Mouse (Mus musculus): ENCODE measurements around the gene Zfp706. TPM values are rescaled to one million over a fixed set of nuclear protein-coding genes. Genes with fewer than 3 reads are reported as not detected.

Zfp706 gene
- polyA plus RNA-seq, 1 experiment from 2014 or later, result 448 TPM

- H3K27me3 ChIP-seq, result peaks cover 5% of the 10 kb centered on the region; the same call in 1 of the 2 replicates
- H3K4me2 ChIP-seq (replicated peaks), result no peak overlapping the region
- peak; percentile 48; the same call in 1 of the 2 replicates for ATAC-seq (ENCODE audit: low FRiP score, low read depth)
- H3K27ac ChIP-seq, result no peak overlapping the region
- H3K4me3 ChIP-seq, result no peak overlapping the region
- 0 out of 2 replicates have a peak, but pooled peaks cover 4% of the 10 kb centered on the region for H3K9me3 ChIP-seq
- H3K4me1 ChIP-seq, result peaks cover 4% of the 10 kb centered on the region; the same call in 1 of the 2 replicates
- H3K9ac ChIP-seq, result no peak overlapping the region
- WGBS, result 61% methylated on average over 17 of the region's 17 CpGs
- H3K36me3 ChIP-seq, result no peaks in the 10 kb centered on the region
Observed at GRCm38 (mm10) chr15:36960010-36960875, 47.3 kb downstream of the Zfp706 start.

- Histone ChIP-seq H3K9ac (no peak overlapping the region), H3K4me3 (no peak overlapping the region), H3K27me3 (peaks cover 14% of the 10 kb centered on the region), H3K9me3 (0 out of 2 replicates have a peak, but pooled peaks cover 4% of the 10 kb centered on the region), H3K27ac (no peak overlapping the region), H3K36me3 (no peaks in the 10 kb centered on the region), H3K4me2 (replicated peaks) (no peak overlapping the region), H3K4me1 (peaks cover 4% of the 10 kb centered on the region; the same call in 1 of the 2 replicates)
- WGBS, result 94% methylated on average over 3 of the region's 3 CpGs
- ATAC-seq (ENCODE audit: low FRiP score, low read depth), result no peak
Observed at GRCm38 (mm10) chr15:36956221-36956620, 51.4 kb downstream of the Zfp706 start.

DNA sequence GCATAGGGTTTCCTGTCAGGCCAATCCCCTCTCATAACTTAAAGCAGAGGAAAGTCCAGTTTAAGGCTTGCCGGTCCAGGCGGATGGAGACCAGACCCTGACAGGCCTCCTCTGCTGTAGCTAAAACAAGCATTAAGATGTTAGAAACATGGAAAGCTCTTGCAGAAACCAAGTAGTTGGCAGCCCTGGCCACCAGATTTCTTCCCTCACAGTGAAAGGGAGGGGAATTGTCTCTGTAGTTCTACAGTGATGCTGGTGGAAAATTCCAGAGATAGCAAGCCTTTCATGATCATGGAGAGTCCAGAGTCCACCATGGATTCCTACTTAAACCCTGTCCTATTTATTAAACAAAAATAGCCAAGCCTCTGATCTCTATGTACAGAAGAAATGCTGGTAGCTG lies 57.3 kb downstream of the Zfp706 start:
- H3K36me3 ChIP-seq, result no peaks in the 10 kb centered on the region
- peaks cover 9% of the 10 kb centered on the region for H3K27me3 ChIP-seq
- H3K4me2 ChIP-seq (replicated peaks), result no peak overlapping the region
- H3K9ac ChIP-seq, result no peak overlapping the region
- H3K27ac ChIP-seq, result no peak overlapping the region
- WGBS, result 88% methylated on average over 2 of the region's 2 CpGs
- H3K4me3 ChIP-seq, result no peak overlapping the region
- ATAC-seq (ENCODE audit: low FRiP score, low read depth), result no peak
- H3K4me1 ChIP-seq, result no peaks in the 10 kb centered on the region
- no peaks in the 10 kb centered on the region for H3K9me3 ChIP-seq

DNA sequence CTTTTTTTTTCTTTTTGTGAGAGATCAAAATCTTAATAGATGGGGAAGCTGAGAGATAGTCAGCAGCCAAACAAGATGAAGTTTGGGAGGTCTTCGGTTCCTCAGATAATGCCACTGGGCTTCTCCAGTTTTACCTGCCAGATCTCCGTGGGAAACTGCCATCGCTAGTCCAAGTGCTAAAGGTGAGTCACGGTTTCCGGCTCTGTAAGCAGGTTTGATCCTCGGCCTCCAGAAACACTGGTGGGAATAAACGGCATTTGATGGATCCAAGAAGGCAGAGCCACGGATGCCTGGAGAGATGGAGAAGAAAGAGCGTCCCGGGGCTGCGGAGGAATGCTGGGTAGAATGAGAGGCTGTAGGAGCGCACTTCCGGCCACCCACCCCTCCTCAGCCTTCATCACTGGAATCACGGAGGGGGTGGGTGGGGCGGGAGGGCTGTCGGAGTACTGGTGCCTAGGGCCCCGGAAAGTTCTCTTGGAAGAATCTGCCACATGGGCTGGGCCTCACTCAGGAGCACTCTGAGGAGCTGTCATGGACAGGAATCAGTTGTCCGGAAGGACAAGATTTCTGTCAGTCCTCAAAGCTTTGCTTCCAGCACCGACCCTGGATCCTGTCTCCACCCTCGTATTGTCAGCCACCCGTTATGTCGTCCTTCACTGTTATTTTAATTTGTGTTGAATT lies 58.6 kb downstream of the Zfp706 start:
- WGBS, result 88% methylated on average over 22 of the region's 22 CpGs
- no peak for ATAC-seq (ENCODE audit: low FRiP score, low read depth)

More for the DNA sequence above, 58.6 kb downstream of the Zfp706 start:
- Histone ChIP-seq H3K4me3 (no peak overlapping the region), H3K27me3 (no peaks in the 10 kb centered on the region), H3K9ac (no peak overlapping the region), H3K4me2 (replicated peaks) (no peak overlapping the region), H3K27ac (no peak overlapping the region), H3K36me3 (no peaks in the 10 kb centered on the region), H3K4me1 (no peaks in the 10 kb centered on the region), H3K9me3 (no peaks in the 10 kb centered on the region)
